Mouse (Mus musculus) kidney, postnatal 10 days (tissue): Measurements from ENCODE around the gene Rhoc.

Experiments used
- DNase-seq: peaks from one replicate; pipeline ENCODE4 v3.0.0; 2021; ENCODE audit warnings: mixed read lengths

Rhoc gene

GRCm38 (mm10) chr3:104817481-104817990, 29.4 kb downstream of the Rhoc start:
- peak; percentile 82 for DNase-seq

GRCm38 (mm10) chr3:104817991-104818748, 30.0 kb downstream of the Rhoc start, which contains the start of gene Mov10:
Mov10 (minus strand) TSS chr3:104818563.
- DNase-seq: peak; percentile 91

- DNase-seq: no peak
Observed at GRCm38 (mm10) chr3:104818749-104819134, 30.6 kb downstream of the Rhoc start.

- no peak for DNase-seq
Observed at GRCm38 (mm10) chr3:104820426-104820825, 32.3 kb downstream of the Rhoc start.

- DNase-seq: no peak
Observed at GRCm38 (mm10) chr3:104822413-104822812, 34.2 kb downstream of the Rhoc start.

- DNase-seq: no peak
Observed at GRCm38 (mm10) chr3:104835797-104836196, 47.6 kb downstream of the Rhoc start.

GRCm38 (mm10) chr3:104841049-104841448, 52.9 kb downstream of the Rhoc start:
- DNase-seq: no peak
